Comparison of ENCODE assay signal across 8 mouse cellular contexts in genomic region chr3:51483741-51484359, GRCm38 (mm10). TPM values are rescaled to one million over a fixed set of nuclear protein-coding genes. Genes with fewer than 3 reads are reported as not detected.
DNase-seq lines count a peak whose midpoint lies in the region; ATAC-seq and TF ChIP-seq lines count a peak whose summit lies in the region.

Gene Rab33b (plus strand): TSS chr3:51483920.

- TF ChIP-seq CTCF in MEL (IDR thresholded peaks at IDR 0.05 in 2 of 3, conservative IDR thresholded peaks at IDR 0.05 in 1 of 3; ENCODE audit: control insufficient read depth in 1 of 3, insufficient read depth in 1 of 3, low read depth in 2 of 3, low read length in 3 of 3, poor library complexity in 1 of 3, severe bottlenecking in 1 of 3) = peak in 1 of 3 experiments; percentile 12; a peak in 1 of 6 replicates
- no peak for TF ChIP-seq CTCF in cerebellum, adult 2 months (IDR thresholded peaks at IDR 0.05; ENCODE audit: borderline replicate concordance, insufficient read depth, low read depth, low read length)
- TF ChIP-seq CTCF in forebrain, postnatal 0 days (IDR thresholded peaks at IDR 0.05; ENCODE audit: low read depth) = peak; percentile 69

- no peaks in the 10 kb centered on the region for H3K27me3 ChIP-seq in MEL (ENCODE audit: control insufficient read depth in 1 of 2, insufficient read depth in 2 of 2, low read length in 2 of 2)
- H3K27me3 ChIP-seq in cerebellum, adult 2 months (ENCODE audit: control insufficient read depth, insufficient read depth, low read length) = no peaks in the 10 kb centered on the region
- H3K27me3 ChIP-seq in forebrain, postnatal 0 days (ENCODE audit: insufficient read depth, low read length) = no peaks in the 10 kb centered on the region
- no peaks in the 10 kb centered on the region for H3K27me3 ChIP-seq in lung, embryonic 15.5 days

- TF ChIP-seq RAD21 in MEL (IDR thresholded peaks at IDR 0.05; ENCODE audit: low read depth, low read length) = no peak

- H3K4me3 ChIP-seq in MEL (ENCODE audit: control insufficient read depth in 1 of 2, insufficient read depth in 1 of 2, low read depth in 2 of 2, low read length in 2 of 2) = peak within 1 kb of the TSS; percentile 71 to 85
- H3K4me3 ChIP-seq in cerebellum, adult 2 months (replicated peaks; ENCODE audit: insufficient read depth, low read depth, low read length) = peak within 1 kb of the TSS; percentile 82
- H3K4me3 ChIP-seq in forebrain, postnatal 0 days (ENCODE audit: low read depth, low read length) = peak within 1 kb of the TSS; percentile 90
- H3K4me3 ChIP-seq in lung, embryonic 15.5 days = peak within 1 kb of the TSS; percentile 83

- peak; percentile 95 for ATAC-seq in forebrain, postnatal 0 days
- peak; percentile 97 for ATAC-seq in lung, embryonic 15.5 days (ENCODE audit: borderline replicate concordance, extremely low read depth, low FRiP score, low TSS enrichment)

- peak; percentile 98 for DNase-seq in MEL (ENCODE audit: low read depth, low spot score)
- DNase-seq in cerebellum, adult 2 months = peak; percentile 97 to 99
- DNase-seq in forebrain, postnatal 0 days = peak; percentile 99
- peak; percentile 98 for DNase-seq in heart, postnatal 4 days
- DNase-seq in layer of hippocampus, adult 8-10 months (ENCODE audit: low spot score in 2 of 2) = peak; percentile 97
- peak; percentile 96 for DNase-seq in ovary, adult 18-20 months (ENCODE audit: low spot score)
- peak; percentile 96 for DNase-seq in thymus, postnatal 0 days (ENCODE audit: low spot score)

- H3K4me1 ChIP-seq in MEL (ENCODE audit: control insufficient read depth in 1 of 2, insufficient read depth in 2 of 2, low read length in 2 of 2) = peaks cover 0 to 3% of the 10 kb centered on the region in 2 experiments; a peak in 1 of 4 replicates
- H3K4me1 ChIP-seq in cerebellum, adult 2 months (ENCODE audit: control insufficient read depth, insufficient read depth, low read length) = no peaks in the 10 kb centered on the region; the same call in 1 of the 2 replicates
- H3K4me1 ChIP-seq in forebrain, postnatal 0 days (ENCODE audit: insufficient read depth) = peaks cover 25% of the 10 kb centered on the region
- H3K4me1 ChIP-seq in lung, embryonic 15.5 days = peaks cover 24% of the 10 kb centered on the region

- no peaks in the 10 kb centered on the region for H3K9me3 ChIP-seq in MEL (replicated peaks; ENCODE audit: insufficient read depth, low read length)
- H3K9me3 ChIP-seq in forebrain, postnatal 0 days (ENCODE audit: low read length) = no peaks in the 10 kb centered on the region
- H3K9me3 ChIP-seq in lung, embryonic 15.5 days = no peaks in the 10 kb centered on the region

- peaks cover 0 to 7% of the 10 kb centered on the region in 2 experiments; a peak in 2 of 4 replicates for H3K36me3 ChIP-seq in MEL (ENCODE audit: control insufficient read depth in 1 of 2, insufficient read depth in 2 of 2, low read length in 2 of 2)
- H3K36me3 ChIP-seq in forebrain, postnatal 0 days (ENCODE audit: insufficient read depth) = no peaks in the 10 kb centered on the region
- H3K36me3 ChIP-seq in lung, embryonic 15.5 days = no peaks in the 10 kb centered on the region

- H3K4me2 ChIP-seq in forebrain, postnatal 0 days (ENCODE audit: low read depth) = peak within 1 kb of the TSS; percentile 79
- peak within 1 kb of the TSS; percentile 72 for H3K4me2 ChIP-seq in lung, embryonic 15.5 days

- TF ChIP-seq EP300 in MEL (IDR thresholded peaks at IDR 0.05; ENCODE audit: low read depth in 1 of 2, low read length in 2 of 2) = peak in 1 of 2 experiments; percentile 32; a peak in 2 of 4 replicates

- H3K79me2 ChIP-seq in MEL (ENCODE audit: control insufficient read depth, insufficient read depth, low read length, poor library complexity) = peaks cover 6% of the 10 kb centered on the region

- H3K27ac ChIP-seq in MEL (ENCODE audit: control insufficient read depth, low read depth, low read length) = peak within 1 kb of the TSS; percentile 66
- H3K27ac ChIP-seq in cerebellum, adult 2 months (ENCODE audit: insufficient read depth, low read length) = peak within 1 kb of the TSS; percentile 83
- peak within 1 kb of the TSS; percentile 92 for H3K27ac ChIP-seq in forebrain, postnatal 0 days (ENCODE audit: low read depth, low read length)
- peak within 1 kb of the TSS; percentile 92 for H3K27ac ChIP-seq in lung, embryonic 15.5 days

- H3K9ac ChIP-seq in MEL (ENCODE audit: control insufficient read depth, low read depth, low read length, poor library complexity, severe bottlenecking) = peak within 1 kb of the TSS; percentile 86
- peak within 1 kb of the TSS; percentile 81 for H3K9ac ChIP-seq in forebrain, postnatal 0 days
- H3K9ac ChIP-seq in lung, embryonic 15.5 days = peak within 1 kb of the TSS; percentile 79

- WGBS in cerebellum, adult 2 months = under 1% methylated on average over 70 of the region's 70 CpGs
- under 1% methylated on average over 67 of the region's 70 CpGs for WGBS in forebrain, postnatal 0 days
- WGBS in lung, embryonic 15.5 days = under 1% methylated on average over 70 of the region's 70 CpGs

- peak; percentile 97 to 99 for TF ChIP-seq POLR2A in MEL (IDR thresholded peaks at IDR 0.05; ENCODE audit: control insufficient read depth in 1 of 2, insufficient read depth in 1 of 2, low read depth in 1 of 2, low read length in 2 of 2, poor library complexity in 1 of 2)
- peak; percentile 87 for TF ChIP-seq POLR2A in cerebellum, adult 2 months (IDR thresholded peaks at IDR 0.05; ENCODE audit: borderline replicate concordance, insufficient read depth, low read length)

TF ChIP-seq in MEL, 35 proteins besides CTCF, POLR2A, EP300 and RAD21:
- peak; percentile 71; the same call in 1 of the 2 replicates for TF ChIP-seq MXI1 (IDR thresholded peaks at IDR 0.05; ENCODE audit: low read depth, low read length)
- peak; percentile 78 for TF ChIP-seq ELF1 (IDR thresholded peaks at IDR 0.05; ENCODE audit: low read depth, low read length)
- peak; percentile 62; the same call in 1 of the 2 replicates for TF ChIP-seq RCOR1 (IDR thresholded peaks at IDR 0.05; ENCODE audit: low read depth, low read length)
- peak; percentile 95 for TF ChIP-seq NELFE (IDR thresholded peaks at IDR 0.05; ENCODE audit: low read depth, low read length)
- peak; percentile 68; the same call in 1 of the 2 replicates for TF ChIP-seq MAZ (IDR thresholded peaks at IDR 0.05; ENCODE audit: low read depth, low read length)
- TF ChIP-seq MYC (IDR thresholded peaks at IDR 0.05; ENCODE audit: low read depth, low read length) = peak; percentile 32; the same call in 1 of the 2 replicates
- no peak for TF ChIP-seq MAFK (IDR thresholded peaks at IDR 0.05; ENCODE audit: borderline replicate concordance, low read depth, low read length)
- peak; percentile 95 for TF ChIP-seq NRF1 (IDR thresholded peaks at IDR 0.05; ENCODE audit: insufficient read depth, low read depth, low read length, poor library complexity, severe bottlenecking)
- peak; percentile 86; the same call in 1 of the 2 replicates for TF ChIP-seq ZMIZ1 (IDR thresholded peaks at IDR 0.05; ENCODE audit: low read depth, low read length)
- peak; percentile 45; the same call in 1 of the 2 replicates for TF ChIP-seq TBP (IDR thresholded peaks at IDR 0.05; ENCODE audit: low read depth, low read length)
- TF ChIP-seq CHD2 (IDR thresholded peaks at IDR 0.05; ENCODE audit: low read length) = peak; percentile 95
- TF ChIP-seq SIN3A (IDR thresholded peaks at IDR 0.05; ENCODE audit: low read length) = peak; percentile 53
- peak; percentile 65; the same call in 1 of the 2 replicates for TF ChIP-seq POLR2AphosphoS5 (IDR thresholded peaks at IDR 0.05; ENCODE audit: borderline replicate concordance, low read depth, low read length)
- peak; percentile 92 for TF ChIP-seq HCFC1 (IDR thresholded peaks at IDR 0.05; ENCODE audit: low read depth, low read length)
- no peak for TF ChIP-seq TAL1 (IDR thresholded peaks at IDR 0.05; ENCODE audit: low read length)
- TF ChIP-seq ETS1 (IDR thresholded peaks at IDR 0.05; ENCODE audit: low read depth, low read length) = peak; percentile 38; the same call in 1 of the 2 replicates
- peak; percentile 86 for TF ChIP-seq POLR2AphosphoS2 (IDR thresholded peaks at IDR 0.05; ENCODE audit: low read length)
- TF ChIP-seq MEF2A (IDR thresholded peaks at IDR 0.05; ENCODE audit: extremely low read depth, insufficient replicate concordance, low read depth, low read length, poor library complexity, severe bottlenecking) = no peak
- TF ChIP-seq MYB (IDR thresholded peaks at IDR 0.05; ENCODE audit: low read depth, low read length) = no peak

RNA-seq across cellular contexts. Expression of gene Rab33b, which starts in this region (rescaled TPM):
- total RNA-seq in MEL (2012; rRNA removed) = 5.2 and 6.2 TPM in 2 replicates
- polyA plus RNA-seq in MEL (2012; ENCODE audit: insufficient read depth in 1 of 2, insufficient read length in 2 of 2, low read depth in 1 of 2, low replicate concordance in 2 of 2, missing spikeins in 1 of 2) = 1 to 10 TPM in 1 of 2 experiments, not detected in 1; 4.9 TPM
- 25.7 and 28.7 TPM in 2 replicates for polyA plus RNA-seq in cerebellum, adult 2 months (2012; rRNA removed)
- total RNA-seq in forebrain, postnatal 0 days (2014; rRNA removed) = 41.0 and 47.9 TPM in 2 replicates
- 31.3 and 32.8 TPM in 2 replicates for polyA plus RNA-seq in forebrain, postnatal 0 days (2015; fragmentation: Nextera tagmentation; extraction: Ambion mirVana)
- total RNA-seq in heart, postnatal 4 days (2021) = 10 to 100 TPM; 13.6 to 14.3 TPM
- total RNA-seq in layer of hippocampus, adult 8-10 months (2022) = 10 to 100 TPM; 24.5 to 29.2 (median 25.0) TPM
- polyA plus RNA-seq in lung, embryonic 15.5 days (2015; fragmentation: Nextera tagmentation; extraction: Ambion mirVana) = 24.3 and 24.5 TPM in 2 replicates
- polyA plus RNA-seq in thymus, postnatal 0 days (2015; fragmentation: Nextera tagmentation; extraction: Ambion mirVana) = 21.5 and 21.7 TPM in 2 replicates

Comparison
In these comparisons a context has a peak if more than half of its experiments do, and no peak if none do; other contexts are left out.
1. Peak in every context shown above with its lines: DNase-seq, ATAC-seq, H3K4me3 ChIP-seq and H3K27ac ChIP-seq.